Mouse (Mus musculus) bone marrow macrophage, adult 2 months (primary cell): ENCODE results near the gene Rnps1. TPM values are rescaled to one million over a fixed set of nuclear protein-coding genes. Genes with fewer than 3 reads are reported as not detected.

Source experiments
- H3K27ac ChIP-seq: 2 replicates; pipeline ENCODE4 v1.5.1; 2012; ENCODE audit warnings: low read depth, low read length; ENCODE audit not compliant: insufficient read depth
- H3K4me1 ChIP-seq: 2 replicates; pipeline ENCODE4 v1.6.1; 2012; ENCODE audit warnings: low read length; ENCODE audit not compliant: control insufficient read depth, insufficient read depth
- H3K4me3 ChIP-seq: 2 replicates; pipeline ENCODE4 v1.5.1; 2012; ENCODE audit warnings: mild to moderate bottlenecking, low read length, moderate library complexity; ENCODE audit not compliant: insufficient read depth
- CTCF ChIP-seq: IDR thresholded peaks from 2 replicates; pipeline ENCODE4 v1.5.1; 2012; ENCODE audit warnings: low read depth, mild to moderate bottlenecking, low read length, moderate library complexity
- POLR2A ChIP-seq: IDR thresholded peaks from 2 replicates; pipeline ENCODE4 v1.6.1; 2012; ENCODE audit warnings: mild to moderate bottlenecking, low read depth, low read length, borderline replicate concordance
- polyA plus RNA-seq: library from polyadenylated mRNA; stranded (reverse); fragments of >200 nt; gene quantifications from 2 replicates; pipeline ENCODE4 v1.2.4, GENCODE M21; 2012; ENCODE audit not compliant: missing spikeins, insufficient read depth, insufficient read length

Rnps1 gene
- polyA plus RNA-seq, 1 experiment, result 65.0 TPM

DNA sequence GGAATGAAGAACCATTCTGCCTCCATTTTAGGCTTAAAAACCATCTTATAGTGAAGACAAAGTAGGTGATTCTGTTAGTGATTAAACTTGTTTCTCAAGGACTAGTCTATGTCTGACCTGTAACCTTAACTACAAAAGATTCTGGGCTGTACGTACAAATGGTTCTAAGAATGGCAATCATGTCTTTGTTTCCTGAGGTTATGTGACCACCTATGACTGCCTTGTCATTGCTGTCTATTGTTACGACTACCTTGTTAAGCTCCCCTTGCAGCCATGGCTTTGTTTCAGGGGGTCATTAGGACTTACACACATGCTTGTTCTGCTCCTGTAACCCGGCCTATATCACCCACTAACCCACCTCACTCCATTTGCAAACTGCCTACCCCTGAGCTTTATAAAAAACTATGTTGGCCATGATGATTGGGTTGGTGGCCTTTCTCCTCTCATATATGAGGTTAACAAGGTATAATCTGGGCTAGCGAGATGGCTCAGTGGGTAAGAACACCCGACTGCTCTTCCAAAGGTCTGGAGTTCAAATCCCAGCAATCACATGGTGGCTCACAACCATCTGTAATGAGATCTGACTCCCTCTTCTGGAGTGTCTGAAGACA is 54.4 kb downstream of the Rnps1 start:
- Histone ChIP-seq H3K4me3 (no peak overlapping the region), H3K27ac (no peak overlapping the region), H3K4me1 (peaks cover 14% of the 10 kb centered on the region)
- TF ChIP-seq CTCF (no peak), POLR2A (no peak)

DNA sequence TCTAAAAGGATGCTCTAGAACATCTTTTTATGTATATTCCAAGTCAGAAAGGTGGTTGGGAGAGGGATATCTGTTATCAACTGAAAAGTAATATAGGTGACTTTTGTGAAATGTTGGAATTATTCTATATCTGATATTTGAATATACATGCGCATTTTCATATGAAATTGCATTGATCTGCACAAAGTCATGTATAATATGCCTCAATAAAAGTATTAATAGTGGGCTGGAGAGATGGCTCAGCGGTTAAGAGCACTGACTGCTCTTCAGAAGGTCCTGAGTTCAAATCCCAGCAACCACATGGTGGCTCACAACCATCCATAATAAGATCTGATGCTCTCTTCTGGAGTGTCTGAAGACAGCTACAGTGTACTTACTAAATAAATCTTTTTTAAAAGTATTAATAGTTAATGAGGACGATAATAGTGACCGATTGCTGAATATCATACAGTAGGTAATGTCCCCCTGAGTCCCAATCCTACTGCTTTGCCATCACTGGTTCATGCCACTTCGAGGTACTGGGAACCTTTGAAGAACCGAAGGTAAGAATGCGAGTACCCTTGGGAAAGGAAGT is 55.1 kb downstream of the Rnps1 start:
- Histone ChIP-seq H3K4me3 (peak overlapping the region; percentile 78), H3K27ac (peak overlapping the region; percentile 69), H3K4me1 (peaks cover 14% of the 10 kb centered on the region)
- no peak for TF ChIP-seq POLR2A
- TF ChIP-seq CTCF, result no peak

DNA sequence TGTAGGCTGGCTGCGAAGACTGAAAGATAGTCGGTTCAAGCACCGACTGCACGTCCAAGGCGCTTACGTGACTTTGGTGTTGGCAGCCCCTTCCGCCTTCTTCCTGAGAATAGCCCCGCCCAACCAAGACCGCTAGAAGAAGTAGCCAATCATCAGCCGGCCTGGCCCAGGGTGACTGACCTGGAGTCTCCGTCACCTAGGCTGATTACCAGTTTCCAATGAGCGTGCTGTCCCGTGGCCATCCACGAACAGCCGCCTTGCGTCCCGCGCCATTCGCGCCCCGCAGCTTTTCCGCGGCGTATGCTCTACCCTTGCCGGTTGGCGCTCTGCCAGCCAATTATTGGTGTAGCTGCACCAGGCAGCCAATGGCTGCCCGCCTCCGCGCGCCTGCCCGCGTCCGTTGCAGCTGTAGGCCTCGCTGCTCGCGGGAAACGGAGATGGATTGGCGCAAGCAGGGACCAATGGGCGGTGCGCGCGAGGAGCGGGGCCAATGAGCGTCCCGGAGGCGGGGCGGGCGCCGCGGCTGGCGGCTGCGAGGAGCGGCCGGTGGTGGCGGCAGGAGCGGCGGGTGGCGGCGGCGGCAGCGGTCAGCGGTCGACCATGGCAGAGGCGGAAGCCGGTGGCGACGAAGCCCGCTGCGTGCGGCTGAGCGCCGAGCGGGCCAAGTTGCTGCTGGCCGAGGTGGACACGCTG is 55.7 kb downstream of the Rnps1 start, which contains the start of the genes E4f1 and Pgp:
Gene E4f1 (minus strand): TSS at position 404 of the 693 bp plus-strand sequence.
Gene Pgp (plus strand): TSS at position 483 of the 693 bp plus-strand sequence.
- Histone ChIP-seq H3K27ac (peak within 1 kb of the TSS; percentile 69), H3K4me1 (peaks cover 14% of the 10 kb centered on the region), H3K4me3 (peak within 1 kb of the TSS; percentile 78)
- TF ChIP-seq CTCF (no peak), POLR2A (no peak)

DNA sequence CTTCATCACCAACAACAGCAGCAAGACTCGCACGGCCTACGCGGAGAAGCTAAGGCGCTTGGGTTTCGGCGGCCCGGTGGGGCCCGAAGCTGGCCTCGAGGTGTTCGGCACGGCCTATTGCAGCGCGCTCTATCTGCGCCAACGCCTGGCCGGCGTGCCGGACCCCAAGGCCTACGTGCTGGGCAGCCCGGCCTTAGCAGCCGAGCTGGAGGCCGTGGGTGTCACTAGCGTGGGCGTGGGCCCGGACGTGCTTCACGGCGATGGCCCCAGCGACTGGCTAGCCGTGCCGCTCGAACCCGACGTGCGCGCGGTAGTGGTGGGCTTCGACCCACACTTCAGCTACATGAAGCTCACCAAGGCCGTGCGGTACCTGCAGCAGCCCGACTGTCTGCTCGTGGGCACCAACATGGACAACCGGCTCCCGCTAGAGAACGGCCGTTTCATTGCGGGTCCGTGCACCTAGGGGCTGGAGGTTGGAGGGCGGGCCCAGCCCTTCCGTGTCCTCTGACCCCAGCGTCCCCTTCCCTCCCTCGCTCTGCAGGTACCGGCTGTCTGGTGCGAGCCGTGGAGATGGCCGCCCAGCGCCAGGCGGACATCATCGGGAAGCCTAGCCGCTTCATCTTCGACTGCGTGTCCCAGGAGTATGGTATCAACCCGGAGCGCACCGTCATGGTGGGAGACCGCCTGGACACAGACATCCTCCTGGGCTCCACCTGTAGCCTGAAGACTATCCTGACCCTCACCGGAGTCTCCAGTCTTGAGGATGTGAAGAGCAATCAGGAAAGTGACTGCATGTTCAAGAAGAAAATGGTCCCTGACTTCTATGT is 56.5 kb downstream of the Rnps1 start:
- TF ChIP-seq POLR2A (no peak), CTCF (no peak)
- Histone ChIP-seq H3K4me3 (peak overlapping the region; percentile 78), H3K27ac (peak overlapping the region; percentile 22; the same call in 1 of the 2 replicates), H3K4me1 (peaks cover 14% of the 10 kb centered on the region)

DNA sequence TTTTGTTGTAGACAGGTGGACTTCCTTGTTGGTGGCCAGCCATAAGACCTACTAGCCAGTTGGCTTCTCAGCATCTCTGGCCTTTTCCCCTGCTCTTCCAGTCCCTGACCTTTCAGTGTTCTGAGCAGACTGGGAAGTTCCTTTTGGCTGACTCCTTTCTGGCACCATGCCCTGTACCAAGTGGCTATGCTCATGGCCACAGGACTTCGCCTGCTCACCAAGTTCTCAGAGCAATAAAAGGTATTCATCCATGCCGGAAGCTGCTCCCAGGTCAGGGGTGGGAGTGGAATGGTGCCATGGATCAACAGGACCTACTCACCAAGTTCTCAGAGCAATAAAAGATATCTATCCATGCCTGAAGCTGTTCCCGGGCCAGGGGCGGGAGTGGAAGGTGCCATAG is 58.1 kb downstream of the Rnps1 start:
- H3K4me1 ChIP-seq, result peaks cover 15% of the 10 kb centered on the region
- TF ChIP-seq POLR2A, result no peak
- no peak for TF ChIP-seq CTCF
- H3K27ac ChIP-seq, result no peak overlapping the region
- H3K4me3 ChIP-seq, result no peak overlapping the region

DNA sequence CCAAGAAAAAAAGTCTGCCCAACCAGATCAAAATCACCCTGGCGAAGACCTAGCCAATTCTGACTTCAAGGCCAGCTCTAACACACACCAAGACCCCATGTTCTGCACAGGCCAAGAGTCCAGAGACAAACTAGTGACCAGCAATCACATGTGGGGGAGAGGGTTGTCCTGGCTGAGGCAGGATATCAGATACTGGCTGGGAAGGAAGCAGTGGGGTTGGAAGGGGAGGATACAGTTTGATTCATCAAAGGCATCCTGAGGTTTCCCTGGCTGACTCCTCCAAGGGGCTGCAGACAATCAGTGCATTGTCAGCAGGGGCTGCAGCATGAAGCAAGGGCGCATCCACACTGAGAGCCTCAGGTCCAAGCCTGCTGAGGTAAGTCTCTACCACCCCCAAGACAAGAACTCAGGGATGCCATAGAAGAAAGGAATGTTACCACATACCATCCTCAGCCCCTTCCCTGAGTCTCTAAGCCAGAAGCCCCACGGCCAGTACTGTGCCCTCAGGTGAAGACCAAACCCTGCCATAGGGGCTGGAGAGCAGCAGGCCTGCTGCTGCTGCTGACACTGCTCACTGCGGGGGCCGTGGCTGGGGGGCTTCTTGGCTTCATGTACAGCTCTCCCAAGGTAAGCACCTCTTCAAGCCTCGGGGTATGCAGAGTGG is 59.4 kb downstream of the Rnps1 start, which contains the start of gene Bricd5:
Gene Bricd5 (plus strand): TSS at position 273 of the 664 bp plus-strand sequence.
- Histone ChIP-seq H3K4me3 (no peak within 1 kb of the TSS), H3K4me1 (peaks cover 23% of the 10 kb centered on the region), H3K27ac (no peak within 1 kb of the TSS)
- TF ChIP-seq POLR2A (no peak), CTCF (no peak)

DNA sequence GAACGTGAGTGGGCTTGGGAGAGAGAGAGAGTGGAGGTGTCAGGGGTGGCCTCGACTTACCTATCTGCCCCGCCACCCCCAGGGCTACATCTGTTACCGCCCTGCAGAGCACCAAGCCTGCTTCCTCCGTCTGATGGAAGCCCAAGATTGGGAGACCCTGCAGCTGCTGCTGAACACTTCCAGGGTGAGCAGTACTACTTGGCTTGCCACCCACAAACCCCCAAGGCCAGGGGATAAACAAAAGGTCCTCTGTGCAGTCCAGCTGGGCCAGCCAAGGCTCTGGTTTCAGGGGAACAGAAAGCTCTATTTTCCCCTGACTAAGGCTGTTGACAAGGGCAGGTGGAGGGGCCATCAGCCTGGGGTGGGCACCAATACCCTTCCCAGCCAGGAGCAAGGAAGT is 60.2 kb downstream of the Rnps1 start:
- no peak overlapping the region for H3K4me3 ChIP-seq
- peaks cover 23% of the 10 kb centered on the region for H3K4me1 ChIP-seq
- TF ChIP-seq CTCF (no peak), POLR2A (no peak)
- H3K27ac ChIP-seq, result no peak overlapping the region

Other genes starting within 250 kb of the Rnps1 start
- 1,159 and 1,346 TPM in 2 replicates for gene Atp6v0c, start 244.9 kb upstream of the Rnps1 start, polyA plus RNA-seq
- 23.0 and 24.0 TPM in 2 replicates for gene Tbc1d24, start 209.0 kb upstream of the Rnps1 start, polyA plus RNA-seq
- gene Ntn3, start 205.0 kb upstream of the Rnps1 start, polyA plus RNA-seq, result 0.47 TPM in 1 of 2 replicates, not detected in the other
- 7.7 and 8.5 TPM in 2 replicates for gene Tedc2, start 193.7 kb upstream of the Rnps1 start, polyA plus RNA-seq
- 25.8 and 33.4 TPM in 2 replicates for gene Ccnf, start 163.1 kb upstream of the Rnps1 start, polyA plus RNA-seq
- 0.40 TPM in 1 of 2 replicates, not detected in the other for gene Abca17, start 63.5 kb upstream of the Rnps1 start, polyA plus RNA-seq
- 41.7 and 49.0 TPM in 2 replicates for gene Abca3, start 62.6 kb upstream of the Rnps1 start, polyA plus RNA-seq
- 21.5 and 23.3 TPM in 2 replicates for gene Eci1, start 12.1 kb downstream of the Rnps1 start, polyA plus RNA-seq
- gene Dnase1l2, start 28.5 kb downstream of the Rnps1 start, polyA plus RNA-seq, result 3.3 and 3.8 TPM in 2 replicates
- 21.7 and 25.0 TPM in 2 replicates for gene E4f1, start 55.7 kb downstream of the Rnps1 start, polyA plus RNA-seq
- 21.4 and 24.2 TPM in 2 replicates for gene Pgp, start 55.8 kb downstream of the Rnps1 start, polyA plus RNA-seq
- not detected in 2 replicates for gene Bricd5, start 59.3 kb downstream of the Rnps1 start, polyA plus RNA-seq
- 14.8 and 16.0 TPM in 2 replicates for gene Mlst8, start 64.5 kb downstream of the Rnps1 start, polyA plus RNA-seq
- 0.34 TPM in 1 of 2 replicates, not detected in the other for gene Caskin1, start 74.0 kb downstream of the Rnps1 start, polyA plus RNA-seq
- 88.8 and 102 TPM in 2 replicates for gene Traf7, start 113.4 kb downstream of the Rnps1 start, polyA plus RNA-seq
- 0.44 TPM in 1 of 2 replicates, not detected in the other for gene Rab26, start 119.6 kb downstream of the Rnps1 start, polyA plus RNA-seq
- gene Pkd1, start 135.3 kb downstream of the Rnps1 start, polyA plus RNA-seq, result 22.3 and 24.6 TPM in 2 replicates
- 62.1 and 67.7 TPM in 2 replicates for gene Tsc2, start 218.1 kb downstream of the Rnps1 start, polyA plus RNA-seq
- 4.1 and 6.2 TPM in 2 replicates for gene Nthl1, start 218.1 kb downstream of the Rnps1 start, polyA plus RNA-seq
- 0.98 TPM in 1 of 2 replicates, not detected in the other for gene Slc9a3r2, start 235.8 kb downstream of the Rnps1 start, polyA plus RNA-seq
- gene Npw, start 243.9 kb downstream of the Rnps1 start, polyA plus RNA-seq, result not detected in 2 replicates